Mouse (Mus musculus) midbrain, embryonic 11.5 days (tissue): Measurements from ENCODE around the gene Prkd2. TPM values are rescaled to one million over a fixed set of nuclear protein-coding genes. Genes with fewer than 3 reads are reported as not detected.

Source experiments
- ATAC-seq: fragments of 200-750 bp; cut with Nextera tagmentation; 2 replicates; pipeline ENCODE4 v1.8.0; 2017; ENCODE audit warnings: moderate TSS enrichment, moderate library complexity; ENCODE audit not compliant: low FRiP score
- DNase-seq: peaks from one replicate; pipeline ENCODE4 v3.0.0; 2015; ENCODE audit warnings: low spot score; ENCODE audit errors: missing footprints
- H3K27ac ChIP-seq: fragments of 300-500 bp; sonication (generic); 2 replicates; pipeline ENCODE4 v1.5.1; 2014; ENCODE audit warnings: low read depth, low read length
- H3K27me3 ChIP-seq: fragments of 300-500 bp; sonication (generic); 2 replicates; pipeline ENCODE4 v1.6.1; 2014; ENCODE audit warnings: mild to moderate bottlenecking, low read length, moderate library complexity, mixed read lengths; ENCODE audit not compliant: control insufficient read depth, insufficient read depth
- H3K36me3 ChIP-seq: fragments of 300-500 bp; sonication (generic); 2 replicates; pipeline ENCODE4 v1.6.1; 2014; ENCODE audit warnings: mild to moderate bottlenecking, low read length, moderate library complexity, mixed read lengths; ENCODE audit not compliant: control insufficient read depth, insufficient read depth
- H3K4me1 ChIP-seq: fragments of 300-500 bp; sonication (generic); 2 replicates; pipeline ENCODE4 v1.6.1; 2014; ENCODE audit warnings: low read length; ENCODE audit not compliant: control insufficient read depth, insufficient read depth
- H3K4me2 ChIP-seq: fragments of 300-500 bp; sonication (generic); 2 replicates; pipeline ENCODE4 v1.6.1; 2014; ENCODE audit warnings: mild to moderate bottlenecking, moderate library complexity
- H3K4me3 ChIP-seq: fragments of 300-500 bp; sonication (generic); 2 replicates; pipeline ENCODE4 v1.5.1; 2014; ENCODE audit warnings: low read depth, low read length
- H3K9ac ChIP-seq: fragments of 300-500 bp; sonication (generic); 2 replicates; pipeline ENCODE4 v1.6.1; 2014; ENCODE audit warnings: low read length
- H3K9me3 ChIP-seq: fragments of 300-500 bp; sonication (generic); 2 replicates; pipeline ENCODE4 v1.6.1; 2016; ENCODE audit warnings: low read length; ENCODE audit not compliant: control insufficient read depth
- WGBS: fragments of 180-500 bp; shearing (Covaris S2); extraction: QIAGEN DNeasy Blood & Tissue Kit; methylation state at CpG from one replicate; pipeline ENCODE4 v1.1.7; 2014; 5-methylcytosine and 5-hydroxymethylcytosine counted together
- polyA plus RNA-seq: library from polyadenylated mRNA; unstranded; fragments of >200 nt; fragmentation: Nextera tagmentation; extraction: Ambion mirVana; gene quantifications from 2 replicates; pipeline ENCODE4 v1.2.1, GENCODE M21; 2014

The Prkd2 gene
- polyA plus RNA-seq, 1 experiment from 2014 or later: 10.3 TPM

- peaks cover 23% of the 10 kb centered on the region for H3K36me3 ChIP-seq
- no peak overlapping the region for H3K4me3 ChIP-seq
- H3K27ac ChIP-seq: no peak overlapping the region
- peaks cover 30% of the 10 kb centered on the region for H3K4me1 ChIP-seq
- H3K27me3 ChIP-seq: no peaks in the 10 kb centered on the region
- 91% methylated on average over 13 of the region's 13 CpGs for WGBS
- ATAC-seq (no peak), DNase-seq (no peak)
- H3K9ac ChIP-seq: peak overlapping the region; percentile 24; the same call in 1 of the 2 replicates
- no peak overlapping the region for H3K4me2 ChIP-seq
- H3K9me3 ChIP-seq: no peaks in the 10 kb centered on the region
Measured at GRCm38 (mm10) chr7:16919395-16920149, 76.9 kb downstream of the Prkd2 start.

Other genes starting within 250 kb of the Prkd2 start
- gene Arhgap35, start 227.9 kb upstream of the Prkd2 start, polyA plus RNA-seq: 32.5 and 33.3 TPM in 2 replicates
- gene Ceacam15, start 167.2 kb upstream of the Prkd2 start, polyA plus RNA-seq: not detected in 2 replicates
- gene Ceacam9, start 121.0 kb upstream of the Prkd2 start, polyA plus RNA-seq: not detected in 2 replicates
- gene Ap2s1, start 104.5 kb upstream of the Prkd2 start, polyA plus RNA-seq: 277 and 300 TPM in 2 replicates
- 20.7 and 23.2 TPM in 2 replicates for gene Slc1a5, start 61.6 kb upstream of the Prkd2 start, polyA plus RNA-seq
- 111 and 115 TPM in 2 replicates for gene Strn4, start 27.0 kb upstream of the Prkd2 start, polyA plus RNA-seq
- gene Fkrp, start 26.2 kb upstream of the Prkd2 start, polyA plus RNA-seq: 24.3 and 25.9 TPM in 2 replicates
- 4.8 and 5.3 TPM in 2 replicates for gene Dact3, start 32.4 kb downstream of the Prkd2 start, polyA plus RNA-seq
- 9.7 and 10.2 TPM in 2 replicates for gene Gng8, start 48.9 kb downstream of the Prkd2 start, polyA plus RNA-seq
- 0.94 and 1.2 TPM in 2 replicates for gene Ptgir, start 63.6 kb downstream of the Prkd2 start, polyA plus RNA-seq
- 284 and 295 TPM in 2 replicates for gene Calm3, start 81.2 kb downstream of the Prkd2 start, polyA plus RNA-seq
- gene Pnmal2, start 101.8 kb downstream of the Prkd2 start, polyA plus RNA-seq: 8.3 and 8.6 TPM in 2 replicates
- gene Pnmal1, start 116.8 kb downstream of the Prkd2 start, polyA plus RNA-seq: 22.5 and 23.7 TPM in 2 replicates
- gene Gm42372, start 140.2 kb downstream of the Prkd2 start, polyA plus RNA-seq: 1.6 and 2.5 TPM in 2 replicates
- 13.2 and 14.7 TPM in 2 replicates for gene Ccdc8, start 149.8 kb downstream of the Prkd2 start, polyA plus RNA-seq
- 101 and 108 TPM in 2 replicates for gene Ppp5c, start 185.0 kb downstream of the Prkd2 start, polyA plus RNA-seq
- 3.9 and 5.2 TPM in 2 replicates for gene Hif3a, start 219.5 kb downstream of the Prkd2 start, polyA plus RNA-seq
- gene Psg16, start 231.1 kb downstream of the Prkd2 start, polyA plus RNA-seq: 0.10 and 0.22 TPM in 2 replicates